Mouse (Mus musculus) bone marrow macrophage, adult 2 months (primary cell): ENCODE results near the gene Mdm1.

Source experiments
- CTCF ChIP-seq: IDR thresholded peaks from 2 replicates; pipeline ENCODE4 v1.5.1; 2012; ENCODE audit warnings: low read depth, mild to moderate bottlenecking, low read length, moderate library complexity
- POLR2A ChIP-seq: IDR thresholded peaks from 2 replicates; pipeline ENCODE4 v1.6.1; 2012; ENCODE audit warnings: mild to moderate bottlenecking, low read depth, low read length, borderline replicate concordance

- TF ChIP-seq POLR2A (no peak), CTCF (no peak)
Measured at GRCm38 (mm10) chr10:118129001-118129682, 12.5 kb upstream of the Mdm1 start.
